Mouse (Mus musculus) spleen, adult 2 months (tissue): ENCODE data around the gene Wscd2. TPM values are rescaled to one million over a fixed set of nuclear protein-coding genes. Genes with fewer than 3 reads are reported as not detected.

ENCODE experiments used
- DNase-seq, 2 experiments: peaks; one replicate each; pipeline versions ENCODE4 v3.0.0 to v3.0.0-alpha.2; 2012 to 2021; ENCODE audit warnings: low spot score in 2 of 2, low read depth in 1 of 2
- H3K27ac ChIP-seq: fragments of 200-500 bp; 2 replicates; pipeline ENCODE4 v1.5.1; 2012; ENCODE audit warnings: low read length, inconsistent platforms; ENCODE audit not compliant: insufficient read depth
- H3K27me3 ChIP-seq: fragments of 200-500 bp; 2 replicates; pipeline ENCODE4 v1.6.1; 2012; ENCODE audit warnings: mild to moderate bottlenecking, moderate library complexity, low read length, inconsistent platforms; ENCODE audit not compliant: control insufficient read depth, insufficient read depth
- H3K36me3 ChIP-seq: fragments of 200-500 bp; 2 replicates; pipeline ENCODE4 v1.6.1; 2012; ENCODE audit warnings: mild to moderate bottlenecking, low read length, inconsistent platforms; ENCODE audit not compliant: control insufficient read depth, insufficient read depth
- H3K4me1 ChIP-seq: fragments of 200-500 bp; 2 replicates; pipeline ENCODE4 v1.6.1; 2011; ENCODE audit warnings: inconsistent platforms; ENCODE audit not compliant: control insufficient read depth, insufficient read depth, insufficient read length
- H3K4me3 ChIP-seq: fragments of 200-500 bp; 2 replicates; pipeline ENCODE4 v1.5.1; 2011; ENCODE audit warnings: mild to moderate bottlenecking, inconsistent platforms; ENCODE audit not compliant: insufficient read depth, insufficient read length; ENCODE audit errors: extremely low read depth
- CTCF ChIP-seq: fragments of 200-500 bp; IDR thresholded peaks from 2 replicates; pipeline ENCODE4 v1.5.1; 2011; ENCODE audit warnings: mild to moderate bottlenecking, inconsistent platforms; ENCODE audit not compliant: insufficient read depth, insufficient read length, insufficient replicate concordance; ENCODE audit errors: extremely low read depth
- POLR2A ChIP-seq: fragments of 200-500 bp; IDR thresholded peaks from 2 replicates; pipeline ENCODE4 v1.6.1; 2011; ENCODE audit warnings: low read depth, low read length, inconsistent platforms
- WGBS: fragments of 180-500 bp; shearing (Covaris S2); methylation state at CpG from one replicate; pipeline ENCODE4 v1.1.7; 2018; 5-methylcytosine and 5-hydroxymethylcytosine counted together
- polyA plus RNA-seq: library from polyadenylated mRNA; depleted of rRNA; stranded (reverse); fragments of >200 nt; gene quantifications from 2 replicates; pipeline ENCODE4 v1.2.3, GENCODE M21; 2012

Gene Wscd2
- polyA plus RNA-seq, 1 experiment = 1.2 TPM

GRCm38 (mm10) chr5:113476816-113477215, 13.3 kb upstream of the Wscd2 start:
- Histone ChIP-seq H3K27me3 (no peaks in the 10 kb centered on the region), H3K4me1 (no peaks in the 10 kb centered on the region), H3K4me3 (no peak overlapping the region), H3K27ac (no peak overlapping the region), H3K36me3 (no peaks in the 10 kb centered on the region)
- 53% methylated on average over 6 of the region's 6 CpGs for WGBS
- TF ChIP-seq CTCF (no peak), POLR2A (no peak)
- no peak for DNase-seq

GRCm38 (mm10) chr5:113479075-113479474, 11.1 kb upstream of the Wscd2 start:
- no peaks in the 10 kb centered on the region for H3K36me3 ChIP-seq
- no peak overlapping the region for H3K27ac ChIP-seq
- no peaks in the 10 kb centered on the region for H3K4me1 ChIP-seq
- DNase-seq = no peak
- H3K4me3 ChIP-seq = no peak overlapping the region
- 84% methylated on average over 5 of the region's 5 CpGs for WGBS
- no peaks in the 10 kb centered on the region for H3K27me3 ChIP-seq
- TF ChIP-seq CTCF (no peak), POLR2A (no peak)

- H3K27me3 ChIP-seq = no peaks in the 10 kb centered on the region
- no peak overlapping the region for H3K4me3 ChIP-seq
- no peaks in the 10 kb centered on the region for H3K36me3 ChIP-seq
- no peak overlapping the region for H3K27ac ChIP-seq
- DNase-seq = no peak
- no peaks in the 10 kb centered on the region for H3K4me1 ChIP-seq
- 73% methylated on average over 5 of the region's 5 CpGs for WGBS
- no peak for TF ChIP-seq POLR2A
- no peak for TF ChIP-seq CTCF
These were observed 9.7 kb upstream of the Wscd2 start for GRCm38 (mm10) chr5:113480451-113480850.

- no peak overlapping the region for H3K27ac ChIP-seq
- no peaks in the 10 kb centered on the region for H3K36me3 ChIP-seq
- no peak overlapping the region for H3K4me3 ChIP-seq
- 81% methylated on average over 11 of the region's 11 CpGs for WGBS
- H3K27me3 ChIP-seq = peaks cover 4% of the 10 kb centered on the region
- no peak for DNase-seq
- TF ChIP-seq CTCF = no peak
- TF ChIP-seq POLR2A = no peak
- no peaks in the 10 kb centered on the region for H3K4me1 ChIP-seq
These were observed 4.5 kb upstream of the Wscd2 start for GRCm38 (mm10) chr5:113485584-113486162.

GRCm38 (mm10) chr5:113487879-113488278, 2.3 kb upstream of the Wscd2 start:
- DNase-seq = no peak
- Histone ChIP-seq H3K27ac (no peak overlapping the region), H3K4me3 (no peak overlapping the region), H3K36me3 (no peaks in the 10 kb centered on the region), H3K27me3 (peaks cover 7% of the 10 kb centered on the region), H3K4me1 (no peaks in the 10 kb centered on the region)
- TF ChIP-seq CTCF (no peak), POLR2A (no peak)
- WGBS = 70% methylated on average over 8 of the region's 8 CpGs

GRCm38 (mm10) chr5:113489617-113490016, 516 bp upstream of the Wscd2 start:
- Histone ChIP-seq H3K27me3 (peaks cover 7% of the 10 kb centered on the region), H3K4me1 (no peaks in the 10 kb centered on the region), H3K27ac (no peak overlapping the region), H3K4me3 (no peak overlapping the region), H3K36me3 (no peaks in the 10 kb centered on the region)
- 88% methylated on average over 9 of the region's 9 CpGs for WGBS
- DNase-seq = no peak
- no peak for TF ChIP-seq POLR2A
- no peak for TF ChIP-seq CTCF

- Histone ChIP-seq H3K27ac (no peak overlapping the region), H3K4me1 (no peaks in the 10 kb centered on the region), H3K4me3 (no peak overlapping the region), H3K27me3 (peaks cover 7% of the 10 kb centered on the region), H3K36me3 (no peaks in the 10 kb centered on the region)
- 7% methylated on average over 58 of the region's 63 CpGs for WGBS
- TF ChIP-seq POLR2A = no peak
- no peak for TF ChIP-seq CTCF
- no peak for DNase-seq
These were observed 531 bp downstream of the Wscd2 start for GRCm38 (mm10) chr5:113490467-113491260.
